Mouse (Mus musculus): ENCODE results near the gene Cdk15.

DNA sequence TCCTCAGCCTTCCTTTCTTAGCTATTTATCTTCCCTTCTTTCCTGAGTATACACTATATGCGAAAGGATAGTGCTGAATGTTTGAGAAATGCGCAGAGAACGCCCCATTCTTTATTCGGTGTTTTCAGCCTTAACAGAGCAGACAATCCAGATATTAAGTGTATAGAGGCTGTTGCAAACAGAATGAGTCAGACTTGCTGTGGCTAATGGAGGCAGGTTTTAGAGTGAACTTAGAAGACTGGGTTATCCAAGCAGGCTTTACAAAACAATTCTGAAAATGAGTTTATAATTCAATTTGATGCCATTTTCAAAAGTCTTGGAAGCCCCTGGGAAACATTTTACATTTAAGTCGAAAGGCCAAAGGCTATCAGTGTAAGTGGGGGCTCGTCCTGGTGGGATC lies 12.8 kb downstream of the Cdk15 start:
- TF ChIP-seq EP300 (IDR thresholded peaks at IDR 0.05; ENCODE audit: low read depth) (no peak), CTCF (IDR thresholded peaks at IDR 0.05; ENCODE audit: low read depth) (no peak)

Measured in heart, postnatal 0 days (tissue).